Mouse (Mus musculus) T-helper 17 cell (primary cell): Measurements from ENCODE around the gene Blvrb.

Experiments
- in situ Hi-C, 2 experiments: fragments of 300-600 bp; cut with MboI, MseI; formaldehyde crosslinking; loops; 1 replicate in 1 of 2; 2 replicates in 1 of 2; pipeline ENCODE4 v1.15.1; 2025; ENCODE audit warnings: high pct_unique_total_duplicates in 2 of 2

The Blvrb gene

GRCm38 (mm10) chr7:27448421-27449206 lies 836 bp downstream of the Blvrb start:
- in situ Hi-C loops, result loop anchor here in 1 of 2 experiments (5.0 kb wide), 1 partner anchor 39 kb away; the partner anchor contains the start of gene Sertad1

- in situ Hi-C loops, result loop anchor here in 1 of 2 experiments (5.0 kb wide), 1 partner anchor 38 kb away; the partner anchor contains the start of gene Sertad1
These were observed 1.6 kb downstream of the Blvrb start for GRCm38 (mm10) chr7:27449256-27449862.

GRCm38 (mm10) chr7:27451359-27451758 lies 3.6 kb downstream of the Blvrb start:
- in situ Hi-C loops, result no loop called here

- in situ Hi-C loops, result no loop called here
These were observed 4.5 kb downstream of the Blvrb start for GRCm38 (mm10) chr7:27452206-27452770.

GRCm38 (mm10) chr7:27454461-27455121 lies 6.8 kb downstream of the Blvrb start:
- in situ Hi-C loops, result no loop called here

GRCm38 (mm10) chr7:27455273-27455672 lies 7.5 kb downstream of the Blvrb start:
- in situ Hi-C loops, result no loop called here

GRCm38 (mm10) chr7:27458614-27459013 lies 10.8 kb downstream of the Blvrb start:
- in situ Hi-C loops, result no loop called here

GRCm38 (mm10) chr7:27459640-27460039 lies 11.9 kb downstream of the Blvrb start:
- in situ Hi-C loops, result no loop called here

GRCm38 (mm10) chr7:27460477-27460876 lies 12.7 kb downstream of the Blvrb start:
- in situ Hi-C loops, result no loop called here

GRCm38 (mm10) chr7:27467648-27468047 lies 19.9 kb downstream of the Blvrb start:
- in situ Hi-C loops, result no loop called here

GRCm38 (mm10) chr7:27471390-27472120 lies 23.8 kb downstream of the Blvrb start:
- in situ Hi-C loops, result no loop called here

GRCm38 (mm10) chr7:27472596-27472995 lies 24.8 kb downstream of the Blvrb start:
- in situ Hi-C loops, result no loop called here

GRCm38 (mm10) chr7:27473156-27473834 lies 25.5 kb downstream of the Blvrb start, which contains the start of gene Sertad3:
Sertad3 (plus strand) TSS chr7:27473768.
- in situ Hi-C loops, result no loop called here

GRCm38 (mm10) chr7:27473835-27474489 lies 26.2 kb downstream of the Blvrb start:
- in situ Hi-C loops, result no loop called here

- in situ Hi-C loops, result no loop called here
These were observed 26.7 kb downstream of the Blvrb start for GRCm38 (mm10) chr7:27474490-27474954.

- in situ Hi-C loops, result loop anchor here in 1 of 2 experiments (5.0 kb wide), 1 partner anchor 892 kb away; no protein-coding TSS in a partner anchor
These were observed 27.8 kb downstream of the Blvrb start for GRCm38 (mm10) chr7:27475596-27475995.

GRCm38 (mm10) chr7:27476098-27476635 lies 28.4 kb downstream of the Blvrb start:
- in situ Hi-C loops, result loop anchor here in 1 of 2 experiments (5.0 kb wide), 1 partner anchor 891 kb away; no protein-coding TSS in a partner anchor

GRCm38 (mm10) chr7:27478561-27478960 lies 30.8 kb downstream of the Blvrb start:
- in situ Hi-C loops, result loop anchor here in 1 of 2 experiments (5.0 kb wide), 1 partner anchor 889 kb away; no protein-coding TSS in a partner anchor

- in situ Hi-C loops, result loop anchor here in 1 of 2 experiments (5.0 kb wide), 1 partner anchor 888 kb away; no protein-coding TSS in a partner anchor
These were observed 32.0 kb downstream of the Blvrb start for GRCm38 (mm10) chr7:27479750-27480149.
